Mouse (Mus musculus): ENCODE data around the gene Tlx2.

The Tlx2 gene

GRCm38 (mm10) chr6:83087926-83088260 is 17.8 kb upstream of the Tlx2 start:
- DNase-seq, result no peak

- no peak for DNase-seq
These were observed 17.3 kb upstream of the Tlx2 start for GRCm38 (mm10) chr6:83087205-83087925.

GRCm38 (mm10) chr6:83086121-83087035 is 16.3 kb upstream of the Tlx2 start, which contains the start of gene Lbx2:
Lbx2 (plus strand) TSS chr6:83086367.
- DNase-seq, result no peak

GRCm38 (mm10) chr6:83084477-83084876 is 14.4 kb upstream of the Tlx2 start:
- DNase-seq, result no peak

- DNase-seq, result no peak
These were observed 13.4 kb upstream of the Tlx2 start for GRCm38 (mm10) chr6:83083497-83083896.

GRCm38 (mm10) chr6:83080210-83080609 is 10.1 kb upstream of the Tlx2 start:
- no peak for DNase-seq

- peak; percentile 98 to 100 for DNase-seq
These were observed 8.3 kb upstream of the Tlx2 start for GRCm38 (mm10) chr6:83078324-83078858.

GRCm38 (mm10) chr6:83077630-83078323 is 7.7 kb upstream of the Tlx2 start, which contains the start of gene Pcgf1:
Pcgf1 (plus strand) TSS chr6:83077869.
- no peak for DNase-seq

- DNase-seq, result no peak
These were observed 4.9 kb upstream of the Tlx2 start for GRCm38 (mm10) chr6:83074979-83075378.

- DNase-seq, result no peak
These were observed 1.1 kb upstream of the Tlx2 start for GRCm38 (mm10) chr6:83071220-83071619.

- DNase-seq, result no peak
These were observed 472 bp upstream of the Tlx2 start for GRCm38 (mm10) chr6:83070311-83071219.

- DNase-seq, result no peak
These were observed 426 bp downstream of the Tlx2 start for GRCm38 (mm10) chr6:83069488-83070246.

- DNase-seq, result no peak
These were observed 1.2 kb downstream of the Tlx2 start for GRCm38 (mm10) chr6:83068706-83069487.

- no peak for DNase-seq
These were observed 1.9 kb downstream of the Tlx2 start for GRCm38 (mm10) chr6:83068221-83068620.

- no peak for DNase-seq
These were observed 3.7 kb downstream of the Tlx2 start for GRCm38 (mm10) chr6:83066441-83066840.

- no peak for DNase-seq
These were observed 4.1 kb downstream of the Tlx2 start for GRCm38 (mm10) chr6:83065995-83066394.

- DNase-seq, result no peak
These were observed 11.4 kb downstream of the Tlx2 start for GRCm38 (mm10) chr6:83058725-83059124.

GRCm38 (mm10) chr6:83057790-83058189 is 12.3 kb downstream of the Tlx2 start, which contains the start of gene Dqx1:
Dqx1 (plus strand) TSS chr6:83057844.
- DNase-seq, result no peak

GRCm38 (mm10) chr6:83054871-83055431 is 15.1 kb downstream of the Tlx2 start, which contains the start of gene Htra2:
Htra2 (minus strand) TSS chr6:83055273.
- DNase-seq, result peak in 1 of 2 experiments; percentile 59
